Mouse (Mus musculus) megakaryocyte, adult 5-6 weeks (primary cell): Measurements from ENCODE around the gene 3425401B19Rik. TPM values are rescaled to one million over a fixed set of nuclear protein-coding genes. Genes with fewer than 3 reads are reported as not detected.

Experiments used
- ATAC-seq: 2 replicates; pipeline ENCODE4 v1.8.0; 2016; ENCODE audit warnings: mild to moderate bottlenecking, inconsistent platforms; ENCODE audit not compliant: poor library complexity, severe bottlenecking
- total RNA-seq, 2 experiments: library from RNA; stranded (forward) in 1 of 2; stranded (reverse) in 1 of 2; fragments of 153-499, 151-499 nt in 1 of 2; fragments of 221-1000, 200-1000 nt in 1 of 2; gene quantifications; 2 replicates each; pipeline versions ENCODE4 v1.2.3 to v1.2.4; 2015 to 2017

3425401B19Rik gene
- total RNA-seq (2015): not detected in 2 replicates
- total RNA-seq (2017): not detected in 2 replicates

- no peak for ATAC-seq
These were observed at the start of gene 3425401B19Rik for GRCm38 (mm10) chr14:32685124-32685826. 3425401B19Rik (minus strand) TSS chr14:32685293.

- ATAC-seq: no peak
These were observed 47.9 kb upstream of the 3425401B19Rik start for GRCm38 (mm10) chr14:32732961-32733360.

GRCm38 (mm10) chr14:32726864-32727263, 41.8 kb upstream of the 3425401B19Rik start:
- no peak for ATAC-seq

GRCm38 (mm10) chr14:32721461-32721860, 36.4 kb upstream of the 3425401B19Rik start:
- ATAC-seq: no peak

- ATAC-seq: peak; percentile 94
These were observed 31.8 kb upstream of the 3425401B19Rik start for GRCm38 (mm10) chr14:32716763-32717439.

GRCm38 (mm10) chr14:32715489-32715888, 30.4 kb upstream of the 3425401B19Rik start:
- no peak for ATAC-seq

GRCm38 (mm10) chr14:32715076-32715475, 30.0 kb upstream of the 3425401B19Rik start:
- ATAC-seq: no peak

GRCm38 (mm10) chr14:32709861-32710260, 24.8 kb upstream of the 3425401B19Rik start:
- no peak for ATAC-seq

- no peak for ATAC-seq
These were observed 23.7 kb upstream of the 3425401B19Rik start for GRCm38 (mm10) chr14:32708756-32709155.

- ATAC-seq: no peak
These were observed 22.8 kb upstream of the 3425401B19Rik start for GRCm38 (mm10) chr14:32707938-32708337.

GRCm38 (mm10) chr14:32700972-32701371, 15.9 kb upstream of the 3425401B19Rik start:
- ATAC-seq: no peak

GRCm38 (mm10) chr14:32698556-32698955, 13.5 kb upstream of the 3425401B19Rik start:
- no peak for ATAC-seq

GRCm38 (mm10) chr14:32697774-32698173, 12.7 kb upstream of the 3425401B19Rik start:
- ATAC-seq: no peak

GRCm38 (mm10) chr14:32696344-32696743, 11.3 kb upstream of the 3425401B19Rik start:
- no peak for ATAC-seq

GRCm38 (mm10) chr14:32695906-32696305, 10.8 kb upstream of the 3425401B19Rik start:
- no peak for ATAC-seq

GRCm38 (mm10) chr14:32684735-32685105, 373 bp downstream of the 3425401B19Rik start:
- ATAC-seq: no peak

GRCm38 (mm10) chr14:32683982-32684734, 935 bp downstream of the 3425401B19Rik start:
- ATAC-seq: no peak

GRCm38 (mm10) chr14:32683251-32683838, 1.7 kb downstream of the 3425401B19Rik start:
- 0 out of 2 replicates have a peak, but pooled peaks have one; percentile 35 for ATAC-seq

- no peak for ATAC-seq
These were observed 2.6 kb downstream of the 3425401B19Rik start for GRCm38 (mm10) chr14:32682536-32682935.

GRCm38 (mm10) chr14:32681603-32682002, 3.5 kb downstream of the 3425401B19Rik start:
- ATAC-seq: no peak

- ATAC-seq: no peak
These were observed 6.5 kb downstream of the 3425401B19Rik start for GRCm38 (mm10) chr14:32678565-32678964.
